Mouse (Mus musculus) testis, adult 2 months (tissue): ENCODE results near the gene Krcc1.

ENCODE experiments used
- CTCF ChIP-seq: fragments of 200-500 bp; IDR thresholded peaks from 2 replicates; pipeline ENCODE4 v1.5.1; 2012; ENCODE audit warnings: low read depth, mild to moderate bottlenecking, inconsistent platforms, low read length, moderate library complexity; ENCODE audit not compliant: control insufficient read depth, insufficient read depth, insufficient replicate concordance
- POLR2A ChIP-seq: fragments of 200-500 bp; IDR thresholded peaks from 2 replicates; pipeline ENCODE4 v1.6.1; 2012; ENCODE audit warnings: low read depth, mild to moderate bottlenecking, inconsistent platforms, low read length, moderate library complexity; ENCODE audit not compliant: control insufficient read depth

DNA sequence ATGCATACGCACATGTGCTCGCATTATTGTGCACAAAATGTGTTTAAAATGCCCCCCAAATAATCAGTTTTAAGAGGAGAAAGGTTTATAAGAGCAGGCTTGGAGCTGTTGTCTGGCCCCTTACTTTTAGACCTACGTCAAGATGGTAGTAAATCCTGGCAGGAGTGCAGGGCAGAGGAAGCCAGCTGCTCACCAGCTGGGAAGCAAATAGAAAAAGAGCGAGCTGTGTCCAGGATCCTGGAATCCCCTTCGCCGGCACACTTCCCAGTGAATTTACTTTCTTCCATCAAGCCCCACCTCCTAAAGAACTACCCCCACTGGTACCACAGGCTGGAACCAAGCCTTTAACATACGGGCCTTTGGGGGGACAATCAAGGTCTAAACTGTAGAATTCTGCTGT, 30.6 kb upstream of the Krcc1 start:
- TF ChIP-seq CTCF (no peak), POLR2A (no peak)
